Mouse (Mus musculus): ENCODE data around the gene Ak3.

DNA sequence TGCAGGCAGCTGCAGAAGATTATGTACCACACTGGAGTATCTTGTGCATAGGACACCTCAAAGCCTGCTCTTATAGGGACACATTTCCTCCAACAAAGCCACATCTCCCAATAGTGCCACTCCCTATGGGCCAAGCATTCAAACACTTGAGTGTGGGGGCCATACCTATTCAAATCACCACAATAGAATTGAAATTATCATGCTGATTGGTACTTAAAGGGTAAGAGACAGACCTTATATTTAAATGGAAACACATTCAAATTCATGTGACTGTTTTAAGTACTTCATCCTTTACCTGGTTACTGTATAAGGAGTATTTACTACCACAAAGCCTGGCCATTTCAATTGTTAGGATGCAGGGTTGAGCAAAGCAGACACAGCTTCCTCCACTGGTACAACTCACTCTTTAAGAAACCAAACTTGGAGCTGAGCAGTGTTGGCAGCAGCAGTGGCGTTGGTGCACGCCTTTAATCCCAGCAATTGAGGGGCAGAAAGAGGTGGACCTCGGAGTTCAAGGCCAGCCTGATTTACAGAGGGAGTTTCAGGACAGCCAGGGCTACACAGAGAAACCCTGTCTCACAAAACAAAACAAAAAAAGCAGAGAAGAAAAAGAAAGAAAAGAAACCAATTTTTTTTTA is 39.6 kb downstream of the Ak3 start:
- TF ChIP-seq CTCF (IDR thresholded peaks at IDR 0.05; ENCODE audit: borderline replicate concordance, insufficient read depth, low read length) (no peak), POLR2A (IDR thresholded peaks at IDR 0.05; ENCODE audit: low read depth, low read length) (no peak)

All from embryonic fibroblast, embryonic 13.5 days (primary cell).